Mouse (Mus musculus): Measurements from ENCODE around the gene Nwd2.

Gene Nwd2

GRCm38 (mm10) chr5:63831054-63831453 lies 182.2 kb downstream of the Nwd2 start:
- no peak for DNase-seq

GRCm38 (mm10) chr5:63833955-63834354 lies 185.1 kb downstream of the Nwd2 start:
- no peak for DNase-seq

- DNase-seq: no peak
Observed at GRCm38 (mm10) chr5:63834435-63834834, 185.5 kb downstream of the Nwd2 start.

DNA sequence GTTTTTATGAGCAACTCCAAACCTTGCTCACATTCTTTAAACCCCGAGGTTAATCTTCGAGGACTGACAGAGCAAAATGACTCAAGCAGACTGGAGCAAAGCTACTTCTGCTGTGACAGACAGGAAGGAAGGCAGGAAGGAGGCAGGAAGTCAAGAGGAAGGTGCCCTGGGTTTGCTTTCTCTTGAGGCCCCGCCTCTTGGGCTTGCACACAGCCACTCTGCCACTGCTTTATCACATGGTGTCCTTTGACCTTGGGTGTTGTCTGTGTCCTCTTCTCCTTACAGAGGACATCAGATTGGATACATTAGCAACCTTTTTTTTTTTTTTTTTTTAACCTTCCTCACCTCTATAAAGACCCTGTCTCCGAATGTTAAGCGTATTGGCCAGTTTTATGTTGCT lies 188.2 kb downstream of the Nwd2 start:
- peak; percentile 25 for DNase-seq

DNA sequence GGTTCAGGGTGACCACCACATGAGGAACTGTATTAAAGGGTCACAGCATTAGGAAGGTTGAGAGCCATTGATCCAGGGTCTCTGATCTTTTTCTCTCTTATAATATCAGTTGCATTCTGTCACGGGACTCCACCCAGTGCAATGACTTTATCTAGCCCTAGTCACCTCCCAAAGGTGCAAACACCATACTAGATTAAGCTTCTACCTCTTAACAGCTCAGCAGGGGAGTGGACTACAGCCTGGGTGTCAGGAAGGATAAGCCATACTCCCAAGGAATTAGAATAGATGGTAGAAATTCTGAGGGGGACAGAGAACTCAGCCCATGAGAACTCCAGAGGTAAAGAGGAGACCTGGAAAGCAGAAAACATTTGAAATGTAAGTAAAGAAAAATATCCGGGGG lies 188.9 kb downstream of the Nwd2 start:
- no peak for DNase-seq

GRCm38 (mm10) chr5:63839801-63840416 lies 191.0 kb downstream of the Nwd2 start:
- DNase-seq: no peak

DNA sequence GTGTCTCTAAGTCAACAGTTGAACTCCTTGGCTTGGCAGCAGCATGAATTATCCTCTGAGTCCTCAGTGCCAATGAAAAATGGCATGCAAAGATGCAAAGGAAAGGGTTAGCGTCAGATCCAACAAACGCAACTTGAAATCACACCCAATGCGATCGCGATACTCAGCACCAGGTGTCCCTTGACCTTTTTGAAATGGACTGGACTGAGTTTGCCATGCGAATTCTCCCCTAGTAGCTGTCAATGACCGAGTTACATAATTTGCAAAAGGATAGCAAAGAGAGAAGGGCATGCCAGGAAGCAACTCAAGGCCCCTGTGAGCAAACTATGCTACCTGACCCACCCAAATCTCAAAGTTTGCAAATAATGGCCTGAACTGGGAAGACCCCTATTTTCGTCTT lies 198.2 kb downstream of the Nwd2 start:
- no peak for DNase-seq

DNA sequence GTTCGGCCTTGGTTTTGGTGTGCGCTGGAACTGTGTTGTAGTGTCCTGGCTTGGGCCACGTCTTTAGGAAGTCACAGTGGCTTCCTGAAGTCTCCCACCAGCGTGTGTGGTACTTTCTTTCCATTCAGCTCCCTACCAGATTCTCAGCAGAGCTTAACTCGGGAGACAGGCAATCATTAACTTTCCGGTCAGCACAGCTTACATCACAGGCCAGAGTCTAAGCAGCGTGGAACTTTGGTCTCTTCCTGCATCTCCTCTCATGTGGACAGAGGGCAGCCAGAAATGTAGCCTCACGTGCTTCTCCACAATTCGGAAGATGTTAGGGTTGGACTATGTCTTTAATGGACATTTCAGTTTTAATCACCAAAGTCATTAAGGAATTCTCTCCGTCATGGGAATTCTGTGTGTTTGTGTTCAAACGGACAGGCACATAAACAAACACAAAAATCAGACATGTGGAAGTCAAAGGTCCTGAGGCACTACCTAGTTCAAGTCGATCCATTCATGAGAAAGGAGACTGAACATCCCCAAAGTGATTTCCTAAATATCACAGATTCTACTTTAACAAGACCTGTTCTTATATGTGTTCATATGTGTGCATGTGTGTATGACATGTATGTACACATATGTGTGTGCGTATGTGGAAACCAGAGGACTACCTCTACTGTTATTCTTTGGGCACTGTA lies 198.8 kb downstream of the Nwd2 start:
- DNase-seq: no peak

- no peak for DNase-seq
Observed at GRCm38 (mm10) chr5:63858901-63859300, 210.0 kb downstream of the Nwd2 start.
